Mouse (Mus musculus) small intestine, adult 2 months (tissue): ENCODE measurements around the gene Suclg2.

Experiments
- CTCF ChIP-seq: fragments of 200-500 bp; IDR thresholded peaks from 2 replicates; pipeline ENCODE4 v1.5.1; 2012; ENCODE audit warnings: low read depth, mild to moderate bottlenecking, control low read depth, inconsistent platforms, low read length, moderate library complexity, mixed read lengths; ENCODE audit not compliant: insufficient replicate concordance, insufficient read length; ENCODE audit errors: extremely low read depth
- POLR2A ChIP-seq: fragments of 200-500 bp; IDR thresholded peaks from 2 replicates; pipeline ENCODE4 v1.6.1; 2012; ENCODE audit warnings: low read depth, mild to moderate bottlenecking, control low read depth, inconsistent platforms, low read length, moderate library complexity

DNA sequence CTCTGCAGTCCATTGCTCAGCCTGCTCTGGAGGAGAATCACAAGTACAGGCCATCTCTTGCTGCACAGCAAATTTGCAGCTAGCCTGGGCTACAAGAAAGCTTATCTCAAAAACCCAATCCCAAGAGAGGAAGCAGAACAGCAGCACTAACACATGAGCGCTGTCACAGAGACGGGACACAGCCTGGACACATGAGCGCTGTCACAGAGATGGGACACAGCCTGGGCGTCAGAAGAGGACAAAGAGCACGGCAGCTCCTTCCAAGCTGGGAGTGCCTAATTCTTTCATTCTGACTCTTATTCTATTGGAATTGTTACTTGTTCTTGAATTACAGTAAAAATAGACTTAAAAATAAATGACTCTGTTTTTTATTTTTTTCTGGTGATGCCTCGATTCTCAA is 126.2 kb downstream of the Suclg2 start:
- TF ChIP-seq CTCF (no peak), POLR2A (no peak)
